Mouse (Mus musculus): ENCODE data around the gene Acox1. TPM values are rescaled to one million over a fixed set of nuclear protein-coding genes. Genes with fewer than 3 reads are reported as not detected.

The Acox1 gene
- total and polyA plus RNA-seq, 3 experiments: 16.1 to 16.8 TPM; not detected in 1

GRCm38 (mm10) chr11:116131349-116132170 is 67.3 kb downstream of the Acox1 start:
- TF ChIP-seq MEF2A (IDR thresholded peaks at IDR 0.05; ENCODE audit: extremely low read depth, insufficient replicate concordance, low read depth, low read length, poor library complexity, severe bottlenecking) (no peak), RAD21 (IDR thresholded peaks at IDR 0.05; ENCODE audit: low read depth, low read length) (no peak), HCFC1 (IDR thresholded peaks at IDR 0.05; ENCODE audit: low read depth, low read length) (no peak), TBP (IDR thresholded peaks at IDR 0.05; ENCODE audit: low read depth, low read length) (no peak), MAZ (IDR thresholded peaks at IDR 0.05; ENCODE audit: low read depth, low read length) (no peak), KAT2A (conservative IDR thresholded peaks at IDR 0.05; ENCODE audit: low read depth, low read length) (no peak), MYB (IDR thresholded peaks at IDR 0.05; ENCODE audit: low read depth, low read length) (no peak), MYC (IDR thresholded peaks at IDR 0.05; ENCODE audit: low read depth, low read length) (no peak), POLR2A (IDR thresholded peaks at IDR 0.05; ENCODE audit: control insufficient read depth in 1 of 2, insufficient read depth in 1 of 2, low read depth in 1 of 2, low read length in 2 of 2, poor library complexity in 1 of 2) (no peak), GABPA (IDR thresholded peaks at IDR 0.05; ENCODE audit: low read depth, low read length) (no peak), EP300 (IDR thresholded peaks at IDR 0.05; ENCODE audit: low read depth in 1 of 2, low read length in 2 of 2) (no peak), TCF12 (IDR thresholded peaks at IDR 0.05; ENCODE audit: low read depth, low read length) (no peak), RCOR1 (IDR thresholded peaks at IDR 0.05; ENCODE audit: low read depth, low read length) (no peak), CHD2 (IDR thresholded peaks at IDR 0.05; ENCODE audit: low read length) (no peak), MAFK (IDR thresholded peaks at IDR 0.05; ENCODE audit: borderline replicate concordance, low read depth, low read length) (no peak), USF2 (IDR thresholded peaks at IDR 0.05; ENCODE audit: borderline replicate concordance in 1 of 2, insufficient read depth in 1 of 2, low read depth in 1 of 2, low read length in 2 of 2) (no peak), UBTF (IDR thresholded peaks at IDR 0.05; ENCODE audit: borderline replicate concordance, insufficient read depth, low read depth, low read length) (no peak), ZC3H11A (IDR thresholded peaks at IDR 0.05; ENCODE audit: low read depth, low read length) (no peak), ELF1 (IDR thresholded peaks at IDR 0.05; ENCODE audit: low read depth, low read length) (no peak), TAL1 (IDR thresholded peaks at IDR 0.05; ENCODE audit: low read length) (no peak)
- Histone ChIP-seq H3K36me3 (ENCODE audit: control insufficient read depth in 1 of 2, insufficient read depth in 2 of 2, low read length in 2 of 2) (peaks cover 1 to 4% of the 10 kb centered on the region in 2 experiments; a peak in 1 of 4 replicates), H3K27ac (ENCODE audit: control insufficient read depth, low read depth, low read length) (peak overlapping the region; percentile 40; the same call in 1 of the 2 replicates), H3K9ac (ENCODE audit: control insufficient read depth, low read depth, low read length, poor library complexity, severe bottlenecking) (peak overlapping the region; percentile 88), H3K4me1 (ENCODE audit: control insufficient read depth in 1 of 2, insufficient read depth in 2 of 2, low read length in 2 of 2) (peaks cover 0 to 10% of the 10 kb centered on the region in 2 experiments; a peak in 2 of 4 replicates), H3K79me2 (ENCODE audit: control insufficient read depth, insufficient read depth, low read length, poor library complexity) (peaks cover 16% of the 10 kb centered on the region), H3K4me3 (ENCODE audit: control insufficient read depth in 1 of 2, insufficient read depth in 1 of 2, low read depth in 2 of 2, low read length in 2 of 2) (peak overlapping the region; percentile 44 to 76; a peak in 2 of 4 replicates), H3K9me3 (replicated peaks; ENCODE audit: insufficient read depth, low read length) (no peaks in the 10 kb centered on the region), H3K27me3 (ENCODE audit: control insufficient read depth in 1 of 2, insufficient read depth in 2 of 2, low read length in 2 of 2) (no peaks in the 10 kb centered on the region)
- no peak for DNase-seq (ENCODE audit: low read depth, low spot score)
